Mouse (Mus musculus): ENCODE results near the gene Tatdn2. TPM values are rescaled to one million over a fixed set of nuclear protein-coding genes. Genes with fewer than 3 reads are reported as not detected.

Gene Tatdn2
- polyA plus RNA-seq, 1 experiment, result 24.3 TPM

DNA sequence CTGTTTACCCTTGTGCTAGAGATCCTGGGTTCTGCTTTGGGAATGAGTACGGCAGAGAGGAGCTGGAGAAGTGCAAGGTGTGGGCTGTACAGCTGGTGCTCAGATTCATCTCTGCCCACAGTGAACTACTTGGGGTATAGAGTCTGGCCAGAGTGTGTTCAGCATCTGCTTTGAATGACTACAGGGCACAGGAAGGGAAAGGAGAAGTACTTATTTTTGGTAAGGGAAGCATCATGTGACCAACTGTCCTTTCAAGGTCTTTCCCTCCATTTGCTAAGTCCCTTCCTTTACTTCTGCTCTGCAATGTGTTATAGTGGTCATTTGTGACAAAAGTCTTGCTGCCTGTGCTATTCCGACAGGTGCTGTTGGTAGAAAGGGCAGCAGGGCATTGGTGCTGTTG lies 17.4 kb downstream of the Tatdn2 start:
- H3K4me3 ChIP-seq (ENCODE audit: extremely low read depth, insufficient read depth, insufficient read length), result no peak overlapping the region
- DNase-seq (ENCODE audit: low read depth in 1 of 2, low spot score in 2 of 2), result no peak
- no peak for TF ChIP-seq POLR2A (IDR thresholded peaks at IDR 0.05; ENCODE audit: low read depth, low read length)
- no peak for TF ChIP-seq CTCF (IDR thresholded peaks at IDR 0.05; ENCODE audit: extremely low read depth, insufficient read depth, insufficient read length, insufficient replicate concordance)
- peak overlapping the region; percentile 56 for H3K27ac ChIP-seq (ENCODE audit: insufficient read depth, low read length)
- peaks cover 10% of the 10 kb centered on the region; the same call in 1 of the 2 replicates for H3K4me1 ChIP-seq (ENCODE audit: control insufficient read depth, insufficient read depth, insufficient read length)
- no peaks in the 10 kb centered on the region for H3K27me3 ChIP-seq (ENCODE audit: control insufficient read depth, insufficient read depth, low read length)
- H3K36me3 ChIP-seq (ENCODE audit: control insufficient read depth, insufficient read depth, low read length), result peaks cover 56% of the 10 kb centered on the region
- 47% methylated on average over 2 of the region's 2 CpGs for WGBS

DNA sequence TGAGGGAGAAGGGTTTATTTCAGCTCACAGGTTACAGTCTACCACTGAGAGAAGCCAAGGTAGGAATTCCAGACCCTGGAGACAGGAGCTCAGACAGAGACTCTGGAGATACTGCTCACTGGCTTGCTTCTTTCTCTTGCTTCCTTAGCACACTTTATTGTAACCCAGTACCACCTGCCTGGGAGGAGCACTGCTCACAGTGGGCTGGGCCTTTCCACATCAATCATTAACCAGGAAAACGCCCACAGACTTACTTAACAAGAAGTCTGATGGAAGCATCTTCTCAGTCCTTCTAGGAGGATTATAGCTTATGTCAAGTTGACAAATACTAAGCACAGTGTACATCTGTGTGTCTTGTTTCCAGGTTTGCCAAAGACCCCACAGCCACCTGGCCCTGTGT lies 17.9 kb downstream of the Tatdn2 start:
- WGBS, result 57% methylated on average over 1 of the region's 1 CpGs
- TF ChIP-seq POLR2A (IDR thresholded peaks at IDR 0.05; ENCODE audit: low read depth, low read length), result no peak
- TF ChIP-seq CTCF (IDR thresholded peaks at IDR 0.05; ENCODE audit: extremely low read depth, insufficient read depth, insufficient read length, insufficient replicate concordance), result no peak
- Histone ChIP-seq H3K27me3 (ENCODE audit: control insufficient read depth, insufficient read depth, low read length) (no peaks in the 10 kb centered on the region), H3K27ac (ENCODE audit: insufficient read depth, low read length) (peak overlapping the region; percentile 56; the same call in 1 of the 2 replicates), H3K4me1 (ENCODE audit: control insufficient read depth, insufficient read depth, insufficient read length) (peaks cover 10% of the 10 kb centered on the region; the same call in 1 of the 2 replicates), H3K4me3 (ENCODE audit: extremely low read depth, insufficient read depth, insufficient read length) (no peak overlapping the region), H3K36me3 (ENCODE audit: control insufficient read depth, insufficient read depth, low read length) (peaks cover 52% of the 10 kb centered on the region)
- no peak for DNase-seq (ENCODE audit: low read depth in 1 of 2, low spot score in 2 of 2)

DNA sequence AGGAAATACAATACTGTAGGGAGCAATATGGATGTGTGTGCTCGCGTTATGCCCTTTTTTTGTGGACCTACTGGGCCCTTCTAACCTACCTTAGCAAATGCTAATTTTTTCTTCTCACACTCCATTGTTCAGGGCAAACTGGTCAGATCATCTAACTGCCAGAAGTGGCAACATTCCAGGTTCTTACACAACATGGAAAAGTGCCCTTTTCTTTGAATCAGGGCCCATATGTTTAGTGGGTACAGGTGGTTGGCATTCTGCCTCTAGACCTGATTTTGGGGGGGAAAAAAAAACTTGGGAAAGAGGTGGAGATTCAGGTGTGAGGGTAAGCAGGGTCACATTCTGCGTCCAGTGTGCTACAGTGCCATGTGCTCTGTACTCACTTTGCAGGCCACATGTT lies 20.7 kb downstream of the Tatdn2 start:
- H3K4me1 ChIP-seq (ENCODE audit: control insufficient read depth, insufficient read depth, insufficient read length), result peaks cover 10% of the 10 kb centered on the region; the same call in 1 of the 2 replicates
- no peak overlapping the region for H3K27ac ChIP-seq (ENCODE audit: insufficient read depth, low read length)
- WGBS, result 87% methylated on average over 3 of the region's 3 CpGs
- DNase-seq (ENCODE audit: low read depth in 1 of 2, low spot score in 2 of 2), result no peak
- H3K4me3 ChIP-seq (ENCODE audit: extremely low read depth, insufficient read depth, insufficient read length), result no peak overlapping the region
- H3K36me3 ChIP-seq (ENCODE audit: control insufficient read depth, insufficient read depth, low read length), result peaks cover 34% of the 10 kb centered on the region
- H3K27me3 ChIP-seq (ENCODE audit: control insufficient read depth, insufficient read depth, low read length), result no peaks in the 10 kb centered on the region
- TF ChIP-seq CTCF (IDR thresholded peaks at IDR 0.05; ENCODE audit: extremely low read depth, insufficient read depth, insufficient read length, insufficient replicate concordance) (no peak), POLR2A (IDR thresholded peaks at IDR 0.05; ENCODE audit: low read depth, low read length) (no peak)

DNA sequence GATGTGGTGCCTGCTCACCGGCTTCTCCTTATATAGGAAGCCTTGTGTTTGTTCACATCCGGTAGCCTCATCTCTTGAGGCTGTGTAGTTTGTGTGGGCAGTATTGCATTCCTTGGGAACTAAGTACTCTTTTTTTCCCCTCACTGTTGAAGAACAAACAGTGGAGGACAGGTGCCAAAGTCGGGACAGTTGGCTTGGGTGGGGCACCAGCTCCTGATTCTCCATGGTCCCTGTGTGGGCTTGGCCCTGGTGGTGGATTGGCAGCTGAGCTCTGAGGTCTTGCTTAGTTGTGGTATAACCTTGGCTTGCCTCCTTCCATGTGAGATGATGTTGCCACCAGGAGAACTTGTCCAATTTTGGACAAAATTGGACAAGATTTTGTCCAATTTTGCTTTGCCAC lies 23.0 kb downstream of the Tatdn2 start, which contains the start of gene Ghrl:
Gene Ghrl (minus strand): TSS at position 3 of the 400 bp plus-strand sequence.
- no peak for DNase-seq (ENCODE audit: low read depth in 1 of 2, low spot score in 2 of 2)
- no peaks in the 10 kb centered on the region for H3K4me1 ChIP-seq (ENCODE audit: control insufficient read depth, insufficient read depth, insufficient read length)
- no peaks in the 10 kb centered on the region for H3K27me3 ChIP-seq (ENCODE audit: control insufficient read depth, insufficient read depth, low read length)
- H3K4me3 ChIP-seq (ENCODE audit: extremely low read depth, insufficient read depth, insufficient read length), result no peak within 1 kb of the TSS
- TF ChIP-seq CTCF (IDR thresholded peaks at IDR 0.05; ENCODE audit: extremely low read depth, insufficient read depth, insufficient read length, insufficient replicate concordance), result no peak
- TF ChIP-seq POLR2A (IDR thresholded peaks at IDR 0.05; ENCODE audit: low read depth, low read length), result no peak
- no peak within 1 kb of the TSS for H3K27ac ChIP-seq (ENCODE audit: insufficient read depth, low read length)
- 96% methylated on average over 3 of the region's 3 CpGs for WGBS
- peaks cover 33% of the 10 kb centered on the region for H3K36me3 ChIP-seq (ENCODE audit: control insufficient read depth, insufficient read depth, low read length)

DNA sequence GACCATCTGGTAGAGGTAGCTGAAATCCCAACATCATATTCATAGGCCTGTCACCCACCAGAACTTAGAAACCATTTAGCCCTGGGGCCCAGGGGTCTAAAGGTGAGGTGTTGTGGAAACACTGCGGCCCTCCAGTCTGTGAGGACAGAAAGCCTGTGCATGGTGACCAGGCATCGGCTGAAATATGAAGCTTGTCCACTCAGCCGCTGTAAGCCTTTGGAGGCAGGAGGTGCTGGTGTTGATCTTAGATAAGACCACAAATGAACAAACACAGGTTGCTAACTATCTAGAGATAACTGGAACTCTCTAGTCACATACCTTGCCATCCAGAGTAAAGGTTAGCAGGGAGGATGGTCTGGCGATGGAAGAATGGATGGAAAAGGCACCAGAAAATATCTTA lies 24.2 kb downstream of the Tatdn2 start:
- 93% methylated on average over 4 of the region's 4 CpGs for WGBS
- peaks cover 34% of the 10 kb centered on the region for H3K36me3 ChIP-seq (ENCODE audit: control insufficient read depth, insufficient read depth, low read length)
- no peak overlapping the region for H3K27ac ChIP-seq (ENCODE audit: insufficient read depth, low read length)
- TF ChIP-seq POLR2A (IDR thresholded peaks at IDR 0.05; ENCODE audit: low read depth, low read length) (no peak), CTCF (IDR thresholded peaks at IDR 0.05; ENCODE audit: extremely low read depth, insufficient read depth, insufficient read length, insufficient replicate concordance) (no peak)
- no peaks in the 10 kb centered on the region for H3K4me1 ChIP-seq (ENCODE audit: control insufficient read depth, insufficient read depth, insufficient read length)
- no peak for DNase-seq (ENCODE audit: low read depth in 1 of 2, low spot score in 2 of 2)
- H3K4me3 ChIP-seq (ENCODE audit: extremely low read depth, insufficient read depth, insufficient read length), result no peak overlapping the region
- no peaks in the 10 kb centered on the region for H3K27me3 ChIP-seq (ENCODE audit: control insufficient read depth, insufficient read depth, low read length)

DNA sequence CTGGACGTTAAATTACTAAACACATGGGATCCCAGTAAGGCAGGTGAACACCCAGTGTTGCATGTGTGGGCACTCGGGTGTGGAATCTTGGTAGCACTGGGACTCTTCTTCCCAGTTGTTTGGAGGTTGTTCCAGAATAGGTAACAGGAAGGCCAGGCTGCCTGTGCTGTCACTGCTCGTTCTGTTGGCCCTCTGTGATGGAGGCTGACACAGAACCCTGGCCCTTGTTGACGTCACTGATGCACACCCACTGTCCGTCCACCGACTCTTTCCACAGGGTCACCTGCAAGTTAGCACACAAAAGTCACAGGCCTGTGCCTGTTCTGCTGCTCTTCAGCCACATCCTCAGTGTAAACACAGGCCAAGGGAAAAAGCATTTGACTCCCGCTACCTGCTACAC lies 31.3 kb downstream of the Tatdn2 start:
- Histone ChIP-seq H3K4me3 (ENCODE audit: extremely low read depth, insufficient read depth, insufficient read length) (no peak overlapping the region), H3K36me3 (ENCODE audit: control insufficient read depth, insufficient read depth, low read length) (peaks cover 47% of the 10 kb centered on the region), H3K27me3 (ENCODE audit: control insufficient read depth, insufficient read depth, low read length) (no peaks in the 10 kb centered on the region), H3K4me1 (ENCODE audit: control insufficient read depth, insufficient read depth, insufficient read length) (no peaks in the 10 kb centered on the region), H3K27ac (ENCODE audit: insufficient read depth, low read length) (no peak overlapping the region)
- no peak for DNase-seq (ENCODE audit: low read depth in 1 of 2, low spot score in 2 of 2)
- no peak for TF ChIP-seq CTCF (IDR thresholded peaks at IDR 0.05; ENCODE audit: extremely low read depth, insufficient read depth, insufficient read length, insufficient replicate concordance)
- TF ChIP-seq POLR2A (IDR thresholded peaks at IDR 0.05; ENCODE audit: low read depth, low read length), result no peak
- 91% methylated on average over 7 of the region's 7 CpGs for WGBS

DNA sequence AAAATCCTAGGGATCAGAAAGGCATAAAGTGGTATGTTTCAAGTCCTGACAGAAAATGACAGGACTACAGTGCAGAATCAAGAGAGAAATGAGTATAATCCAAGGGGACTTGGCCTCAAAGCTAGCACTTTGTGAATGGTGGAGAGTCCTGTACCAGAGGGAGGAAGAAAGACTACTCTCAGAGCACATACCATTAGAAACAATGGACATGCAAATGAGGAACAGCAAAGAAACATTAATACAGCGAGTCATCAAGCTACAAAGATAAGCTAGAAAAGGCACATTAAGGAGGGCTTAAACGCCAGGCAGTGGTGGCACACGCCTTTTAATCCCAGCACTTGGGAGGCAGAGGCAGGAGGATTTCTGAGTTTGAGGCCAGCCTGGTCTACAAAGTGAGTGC lies 34.4 kb downstream of the Tatdn2 start:
- H3K27me3 ChIP-seq (ENCODE audit: control insufficient read depth, insufficient read depth, low read length), result no peaks in the 10 kb centered on the region
- no peak for TF ChIP-seq CTCF (IDR thresholded peaks at IDR 0.05; ENCODE audit: extremely low read depth, insufficient read depth, insufficient read length, insufficient replicate concordance)
- TF ChIP-seq POLR2A (IDR thresholded peaks at IDR 0.05; ENCODE audit: low read depth, low read length), result no peak
- H3K27ac ChIP-seq (ENCODE audit: insufficient read depth, low read length), result no peak overlapping the region
- peaks cover 57% of the 10 kb centered on the region for H3K36me3 ChIP-seq (ENCODE audit: control insufficient read depth, insufficient read depth, low read length)
- H3K4me3 ChIP-seq (ENCODE audit: extremely low read depth, insufficient read depth, insufficient read length), result no peak overlapping the region
- DNase-seq (ENCODE audit: low read depth in 1 of 2, low spot score in 2 of 2), result no peak
- WGBS, result 88% methylated on average over 3 of the region's 3 CpGs
- H3K4me1 ChIP-seq (ENCODE audit: control insufficient read depth, insufficient read depth, insufficient read length), result no peaks in the 10 kb centered on the region
